Mouse (Mus musculus): ENCODE data around the gene Smyd1. TPM values are rescaled to one million over a fixed set of nuclear protein-coding genes. Genes with fewer than 3 reads are reported as not detected.
A peak's percentile ranks its signal among the peaks of the same experiment; 100 is the strongest.
"Not testable (repeated sequence)": the region's sequence is repeated elsewhere in the genome, so short reads cannot be mapped to it uniquely, and the experiment has no call there.

The Smyd1 gene
- polyA plus RNA-seq, 1 experiment from 2014 or later = 0.21 TPM

DNA sequence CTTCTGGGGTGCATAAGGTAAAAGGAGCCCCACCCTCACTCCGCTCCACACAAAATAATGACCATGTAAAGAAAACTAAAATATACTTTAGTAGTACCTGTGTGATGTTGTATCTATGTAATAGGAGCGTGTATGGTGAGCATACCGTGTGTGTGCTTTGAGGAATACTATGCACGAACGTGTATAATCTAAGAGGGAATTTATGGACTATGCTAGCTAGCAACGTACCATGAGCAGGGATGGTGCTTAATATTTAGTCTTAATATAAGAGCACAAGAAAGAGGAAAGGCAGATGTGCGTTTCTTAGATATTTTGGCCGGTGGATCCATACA lies 51.0 kb downstream of the Smyd1 start:
- peak overlapping the region; percentile 90 for H3K27ac ChIP-seq (ENCODE audit: low read depth, low read length)
- no peaks in the 10 kb centered on the region for H3K9me3 ChIP-seq (ENCODE audit: control insufficient read depth, low read length)
- no peaks in the 10 kb centered on the region for H3K36me3 ChIP-seq (ENCODE audit: control insufficient read depth, insufficient read depth, low read length)
- ATAC-seq = peak; percentile 76
- H3K4me3 ChIP-seq (ENCODE audit: low read length) = peak overlapping the region; percentile 56
- H3K27me3 ChIP-seq (replicated peaks; ENCODE audit: control insufficient read depth, insufficient read depth, low read length) = no peaks in the 10 kb centered on the region
- H3K4me2 ChIP-seq (ENCODE audit: low read length) = peak overlapping the region; percentile 72
- 3% methylated on average over 8 of the region's 8 CpGs for WGBS
- peak overlapping the region; percentile 58 for H3K9ac ChIP-seq (ENCODE audit: low read depth, low read length)
- H3K4me1 ChIP-seq (ENCODE audit: control insufficient read depth, insufficient read depth, low read depth, low read length) = peaks cover 9% of the 10 kb centered on the region

DNA sequence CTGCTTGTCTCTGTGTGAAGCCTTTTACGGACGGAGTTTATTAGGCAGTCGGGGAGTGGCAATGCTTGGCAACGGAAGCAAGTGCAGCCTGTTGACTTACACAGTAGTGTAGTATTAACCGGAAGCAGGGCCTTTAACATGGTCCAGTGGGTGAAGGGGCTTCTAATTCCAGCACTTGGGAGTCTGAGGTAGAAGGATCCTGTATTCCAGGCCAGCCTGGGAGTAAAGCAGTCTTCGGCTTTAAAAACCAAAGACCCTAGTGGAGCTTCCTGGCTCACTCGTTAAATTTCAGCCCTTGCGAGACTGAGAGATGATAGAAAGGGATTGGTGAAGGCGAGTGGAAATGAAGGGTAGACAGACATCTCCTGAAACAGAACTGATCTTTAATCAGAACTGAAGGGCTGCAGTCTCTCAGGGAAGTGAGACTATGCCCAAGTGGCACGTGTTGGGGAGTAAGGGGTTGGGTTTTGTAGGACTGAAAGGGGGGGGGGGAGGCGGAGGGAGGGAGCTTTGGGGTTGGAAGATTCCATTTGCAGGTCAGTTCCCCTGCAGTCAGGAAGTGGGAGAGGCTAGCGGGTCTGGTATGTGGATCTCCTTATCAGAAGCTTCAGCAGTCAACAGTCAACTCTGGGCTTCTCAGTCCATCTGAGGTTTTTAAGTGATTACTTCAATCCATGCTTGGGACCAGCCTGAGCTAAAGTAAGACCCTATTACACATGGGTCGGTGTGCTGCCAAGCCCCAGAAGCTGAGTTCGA lies 51.6 kb downstream of the Smyd1 start:
- Histone ChIP-seq H3K4me3 (ENCODE audit: low read length) (peak overlapping the region; percentile 56), H3K27me3 (replicated peaks; ENCODE audit: control insufficient read depth, insufficient read depth, low read length) (no peaks in the 10 kb centered on the region), H3K4me1 (ENCODE audit: control insufficient read depth, insufficient read depth, low read depth, low read length) (peaks cover 9% of the 10 kb centered on the region), H3K9me3 (ENCODE audit: control insufficient read depth, low read length) (no peaks in the 10 kb centered on the region), H3K4me2 (ENCODE audit: low read length) (peak overlapping the region; percentile 72), H3K36me3 (ENCODE audit: control insufficient read depth, insufficient read depth, low read length) (no peaks in the 10 kb centered on the region), H3K27ac (ENCODE audit: low read depth, low read length) (peak overlapping the region; percentile 90), H3K9ac (ENCODE audit: low read depth, low read length) (peak overlapping the region; percentile 58)
- 27% methylated on average over 13 of the region's 14 CpGs for WGBS
- ATAC-seq = peak; percentile 29; the same call in 1 of the 2 replicates

DNA sequence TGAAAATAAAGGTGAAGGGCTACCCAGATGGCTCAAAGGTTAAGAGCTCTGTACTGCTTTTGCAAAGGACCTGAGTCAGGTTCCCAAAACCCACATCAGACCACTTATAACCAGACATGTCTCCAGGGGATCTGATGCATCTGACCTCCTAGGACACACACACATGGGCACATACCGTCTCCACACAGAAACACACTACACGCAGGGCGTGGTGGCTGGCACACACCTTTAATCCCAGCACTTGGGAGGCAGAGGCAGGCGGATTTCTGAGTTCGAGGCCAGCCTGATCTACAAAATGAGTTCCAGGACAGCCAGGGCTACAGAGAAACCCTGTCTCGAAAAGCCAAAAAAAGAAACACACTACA lies 52.4 kb downstream of the Smyd1 start:
- not testable (repeated sequence) for H3K4me1 ChIP-seq (ENCODE audit: control insufficient read depth, insufficient read depth, low read depth, low read length); H3K36me3 ChIP-seq (ENCODE audit: control insufficient read depth, insufficient read depth, low read length); H3K4me2 ChIP-seq (ENCODE audit: low read length); H3K27me3 ChIP-seq (replicated peaks; ENCODE audit: control insufficient read depth, insufficient read depth, low read length); H3K4me3 ChIP-seq (ENCODE audit: low read length); ATAC-seq; H3K9ac ChIP-seq (ENCODE audit: low read depth, low read length); H3K9me3 ChIP-seq (ENCODE audit: control insufficient read depth, low read length); H3K27ac ChIP-seq (ENCODE audit: low read depth, low read length)
- WGBS = 96% methylated on average over 6 of the region's 6 CpGs

DNA sequence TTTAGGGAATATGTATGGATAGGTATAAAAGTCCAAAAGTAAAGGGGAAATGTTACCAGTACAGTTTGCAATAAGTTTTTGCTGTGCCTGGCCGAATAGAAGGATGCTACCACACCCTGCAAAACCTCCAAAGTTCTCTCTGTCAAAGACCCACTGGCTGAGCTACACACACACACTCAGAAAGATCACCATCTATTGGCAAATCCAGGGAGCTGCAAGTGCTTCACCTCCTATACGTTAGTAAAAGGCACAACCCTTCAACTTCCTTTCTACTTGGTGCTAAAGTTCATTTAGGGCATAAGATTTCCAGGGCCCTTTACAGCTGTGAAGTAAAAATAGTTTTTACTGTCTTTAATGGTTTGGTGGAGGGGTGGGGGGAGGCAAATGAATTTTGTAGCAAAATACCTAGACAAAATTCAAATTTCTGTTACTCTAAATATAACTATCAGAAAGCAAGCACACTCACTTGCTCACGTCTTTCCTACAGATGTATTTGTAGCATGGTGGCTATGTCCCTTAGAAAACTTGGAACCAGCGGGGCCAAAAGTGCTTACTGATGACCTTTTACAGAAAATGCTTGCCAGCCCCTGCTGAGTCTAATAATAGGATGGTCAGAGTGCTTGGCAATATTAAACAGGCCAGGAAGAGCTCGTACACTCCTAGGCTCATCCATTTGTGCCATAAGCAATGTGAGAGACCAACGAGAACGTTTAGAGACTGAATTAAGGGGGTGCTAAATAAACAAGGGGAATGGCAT lies 52.9 kb downstream of the Smyd1 start:
- Histone ChIP-seq H3K4me1 (ENCODE audit: control insufficient read depth, insufficient read depth, low read depth, low read length) (peaks cover 9% of the 10 kb centered on the region), H3K36me3 (ENCODE audit: control insufficient read depth, insufficient read depth, low read length) (no peaks in the 10 kb centered on the region), H3K9ac (ENCODE audit: low read depth, low read length) (no peak overlapping the region), H3K4me2 (ENCODE audit: low read length) (no peak overlapping the region), H3K4me3 (ENCODE audit: low read length) (no peak overlapping the region), H3K27me3 (replicated peaks; ENCODE audit: control insufficient read depth, insufficient read depth, low read length) (no peaks in the 10 kb centered on the region), H3K9me3 (ENCODE audit: control insufficient read depth, low read length) (no peaks in the 10 kb centered on the region), H3K27ac (ENCODE audit: low read depth, low read length) (no peak overlapping the region)
- WGBS = 61% methylated on average over 7 of the region's 7 CpGs
- no peak for ATAC-seq

DNA sequence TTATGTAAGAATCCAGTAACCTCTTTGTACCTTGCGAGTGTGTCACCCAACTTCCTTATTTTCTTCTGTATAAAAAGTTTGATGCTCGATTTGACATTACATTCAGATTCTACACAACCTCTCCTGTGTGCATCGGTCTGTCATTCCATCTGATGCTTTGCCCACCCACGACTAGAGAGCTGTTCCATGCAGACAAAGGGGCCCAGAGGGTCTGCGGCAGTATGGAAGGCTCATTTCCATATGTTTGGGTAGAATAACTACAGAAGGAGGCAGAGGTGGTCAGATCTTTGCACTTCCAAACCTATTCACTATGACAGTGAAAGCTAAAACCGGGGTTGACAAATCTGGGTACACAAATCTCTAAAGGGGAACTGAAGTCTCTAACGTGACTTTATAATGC lies 54.4 kb downstream of the Smyd1 start:
- not testable (repeated sequence) for H3K9ac ChIP-seq (ENCODE audit: low read depth, low read length); ATAC-seq; H3K27me3 ChIP-seq (replicated peaks; ENCODE audit: control insufficient read depth, insufficient read depth, low read length); H3K4me3 ChIP-seq (ENCODE audit: low read length); H3K4me2 ChIP-seq (ENCODE audit: low read length); H3K9me3 ChIP-seq (ENCODE audit: control insufficient read depth, low read length); H3K36me3 ChIP-seq (ENCODE audit: control insufficient read depth, insufficient read depth, low read length); H3K4me1 ChIP-seq (ENCODE audit: control insufficient read depth, insufficient read depth, low read depth, low read length); H3K27ac ChIP-seq (ENCODE audit: low read depth, low read length)
- WGBS = 74% methylated on average over 7 of the region's 7 CpGs

DNA sequence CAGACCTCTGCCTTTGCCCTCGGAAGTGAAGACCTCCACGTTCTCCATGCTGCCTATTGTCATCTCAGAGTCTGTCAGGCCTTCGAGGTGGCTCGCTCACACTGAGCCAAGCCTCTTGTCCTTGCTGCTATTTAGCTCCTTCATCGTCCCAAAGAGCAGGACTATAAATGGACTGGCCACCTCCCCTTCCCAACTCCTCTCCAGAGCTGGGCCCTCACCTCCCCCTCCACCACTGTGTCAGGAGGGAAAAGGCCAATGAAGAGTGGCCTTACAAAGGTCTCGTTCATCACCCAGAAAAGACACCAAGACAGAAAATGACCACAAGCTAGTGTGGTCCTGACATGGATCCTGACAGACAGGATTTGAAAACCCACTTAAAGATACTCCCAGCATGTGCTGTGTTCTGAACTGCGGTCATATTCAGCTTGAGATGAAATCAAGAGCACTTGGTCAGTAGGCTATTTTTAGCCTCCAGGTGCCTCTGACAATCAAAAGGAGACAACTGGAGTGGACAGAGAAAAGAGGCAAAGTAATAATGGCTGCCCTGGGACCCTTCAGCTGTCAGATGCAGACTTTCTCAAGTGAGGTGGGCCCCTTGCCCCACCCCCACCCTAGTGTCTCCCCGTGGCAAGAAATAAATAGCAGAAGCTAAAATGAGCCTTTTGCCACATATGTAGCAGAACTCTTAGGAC lies 59.7 kb downstream of the Smyd1 start:
- H3K4me1 ChIP-seq (ENCODE audit: control insufficient read depth, insufficient read depth, low read depth, low read length) = no peaks in the 10 kb centered on the region
- H3K9me3 ChIP-seq (ENCODE audit: control insufficient read depth, low read length) = no peaks in the 10 kb centered on the region
- H3K27ac ChIP-seq (ENCODE audit: low read depth, low read length) = no peak overlapping the region
- no peak overlapping the region for H3K4me3 ChIP-seq (ENCODE audit: low read length)
- H3K36me3 ChIP-seq (ENCODE audit: control insufficient read depth, insufficient read depth, low read length) = no peaks in the 10 kb centered on the region
- ATAC-seq = no peak
- H3K27me3 ChIP-seq (replicated peaks; ENCODE audit: control insufficient read depth, insufficient read depth, low read length) = no peaks in the 10 kb centered on the region
- H3K4me2 ChIP-seq (ENCODE audit: low read length) = no peak overlapping the region
- no peak overlapping the region for H3K9ac ChIP-seq (ENCODE audit: low read depth, low read length)
- WGBS = 81% methylated on average over 8 of the region's 8 CpGs

DNA sequence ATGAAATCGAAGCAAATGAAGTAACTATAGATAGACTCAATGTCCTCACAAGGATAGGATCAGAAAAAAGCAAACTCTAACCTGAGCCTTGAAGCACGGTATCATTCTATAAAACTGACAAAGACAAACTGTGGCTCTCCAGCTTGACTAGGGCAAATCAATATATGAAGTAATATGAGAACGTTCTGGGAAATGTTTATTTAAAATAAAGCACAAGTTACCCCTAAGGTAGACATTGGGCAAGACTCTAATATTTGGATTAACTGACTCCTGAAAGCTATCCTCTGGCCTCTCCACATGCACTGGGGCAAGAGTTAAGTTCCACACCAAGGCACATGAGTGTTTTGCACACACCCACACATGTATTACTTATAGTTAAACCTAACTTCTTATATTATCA lies 61.0 kb downstream of the Smyd1 start:
- 90% methylated on average over 3 of the region's 3 CpGs for WGBS
- Histone ChIP-seq H3K4me1 (ENCODE audit: control insufficient read depth, insufficient read depth, low read depth, low read length) (no peaks in the 10 kb centered on the region), H3K27me3 (replicated peaks; ENCODE audit: control insufficient read depth, insufficient read depth, low read length) (no peaks in the 10 kb centered on the region), H3K9me3 (ENCODE audit: control insufficient read depth, low read length) (no peaks in the 10 kb centered on the region), H3K4me3 (ENCODE audit: low read length) (no peak overlapping the region), H3K4me2 (ENCODE audit: low read length) (no peak overlapping the region), H3K27ac (ENCODE audit: low read depth, low read length) (no peak overlapping the region), H3K9ac (ENCODE audit: low read depth, low read length) (no peak overlapping the region), H3K36me3 (ENCODE audit: control insufficient read depth, insufficient read depth, low read length) (no peaks in the 10 kb centered on the region)
- no peak for ATAC-seq

DNA sequence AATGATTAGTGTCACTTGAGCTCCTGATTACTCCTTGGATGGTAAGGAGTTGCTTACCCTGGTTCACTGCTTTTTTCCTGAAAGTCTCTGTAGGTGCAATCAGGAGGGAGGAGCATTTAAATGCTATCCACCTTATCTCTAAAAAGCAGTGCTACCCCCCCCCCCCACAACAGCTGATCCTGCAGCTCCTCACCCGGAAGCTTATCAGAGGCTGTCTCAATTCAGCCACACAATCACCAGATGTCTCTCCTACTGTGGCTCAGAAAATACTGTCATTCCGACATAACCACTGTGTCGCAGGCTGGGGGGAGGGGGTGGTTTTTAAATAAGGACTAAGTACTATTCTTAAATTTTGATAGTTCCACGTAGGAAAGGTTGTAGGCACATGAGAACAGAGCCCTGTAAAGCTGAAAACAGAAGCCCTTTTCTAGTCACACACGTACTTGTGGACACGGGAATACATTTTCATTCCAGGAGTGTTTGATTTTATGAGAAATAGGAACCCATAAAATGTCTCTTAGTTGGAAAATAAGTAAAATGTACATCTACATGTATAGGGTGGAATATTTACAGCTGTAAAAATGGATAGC lies 61.9 kb downstream of the Smyd1 start:
- H3K36me3 ChIP-seq (ENCODE audit: control insufficient read depth, insufficient read depth, low read length) = no peaks in the 10 kb centered on the region
- 63% methylated on average over 6 of the region's 6 CpGs for WGBS
- H3K9ac ChIP-seq (ENCODE audit: low read depth, low read length) = no peak overlapping the region
- no peaks in the 10 kb centered on the region for H3K4me1 ChIP-seq (ENCODE audit: control insufficient read depth, insufficient read depth, low read depth, low read length)
- no peak overlapping the region for H3K4me3 ChIP-seq (ENCODE audit: low read length)
- no peaks in the 10 kb centered on the region for H3K27me3 ChIP-seq (replicated peaks; ENCODE audit: control insufficient read depth, insufficient read depth, low read length)
- ATAC-seq = no peak
- no peak overlapping the region for H3K27ac ChIP-seq (ENCODE audit: low read depth, low read length)
- H3K9me3 ChIP-seq (ENCODE audit: control insufficient read depth, low read length) = no peaks in the 10 kb centered on the region
- no peak overlapping the region for H3K4me2 ChIP-seq (ENCODE audit: low read length)

DNA sequence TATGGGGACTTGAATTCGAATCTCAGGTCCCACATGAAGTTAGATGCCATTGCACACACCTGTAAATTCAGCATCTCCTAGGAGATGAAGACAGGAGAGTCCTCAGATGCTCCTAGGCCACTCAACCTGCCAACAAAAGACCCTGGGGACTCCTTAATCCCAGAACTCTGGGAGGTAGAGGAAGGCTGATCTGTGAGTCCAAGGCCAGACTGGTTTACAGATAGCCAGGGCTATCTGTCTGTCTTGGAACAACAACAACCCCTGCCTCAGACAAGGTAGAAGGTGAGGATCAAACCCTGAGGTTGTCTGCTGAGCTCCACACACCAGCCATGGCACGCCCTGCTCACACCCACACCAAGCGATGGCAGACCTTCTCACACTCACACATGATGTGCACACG lies 62.9 kb downstream of the Smyd1 start:
- no peak overlapping the region for H3K9ac ChIP-seq (ENCODE audit: low read depth, low read length)
- H3K4me1 ChIP-seq (ENCODE audit: control insufficient read depth, insufficient read depth, low read depth, low read length) = no peaks in the 10 kb centered on the region
- ATAC-seq = no peak
- no peak overlapping the region for H3K4me2 ChIP-seq (ENCODE audit: low read length)
- no peak overlapping the region for H3K4me3 ChIP-seq (ENCODE audit: low read length)
- WGBS = 89% methylated on average over 4 of the region's 4 CpGs
- H3K27me3 ChIP-seq (replicated peaks; ENCODE audit: control insufficient read depth, insufficient read depth, low read length) = no peaks in the 10 kb centered on the region
- H3K36me3 ChIP-seq (ENCODE audit: control insufficient read depth, insufficient read depth, low read length) = no peaks in the 10 kb centered on the region
- no peak overlapping the region for H3K27ac ChIP-seq (ENCODE audit: low read depth, low read length)
- no peaks in the 10 kb centered on the region for H3K9me3 ChIP-seq (ENCODE audit: control insufficient read depth, low read length)
